Mouse (Mus musculus): Measurements from ENCODE around the gene Car12.

Gene Car12

DNA sequence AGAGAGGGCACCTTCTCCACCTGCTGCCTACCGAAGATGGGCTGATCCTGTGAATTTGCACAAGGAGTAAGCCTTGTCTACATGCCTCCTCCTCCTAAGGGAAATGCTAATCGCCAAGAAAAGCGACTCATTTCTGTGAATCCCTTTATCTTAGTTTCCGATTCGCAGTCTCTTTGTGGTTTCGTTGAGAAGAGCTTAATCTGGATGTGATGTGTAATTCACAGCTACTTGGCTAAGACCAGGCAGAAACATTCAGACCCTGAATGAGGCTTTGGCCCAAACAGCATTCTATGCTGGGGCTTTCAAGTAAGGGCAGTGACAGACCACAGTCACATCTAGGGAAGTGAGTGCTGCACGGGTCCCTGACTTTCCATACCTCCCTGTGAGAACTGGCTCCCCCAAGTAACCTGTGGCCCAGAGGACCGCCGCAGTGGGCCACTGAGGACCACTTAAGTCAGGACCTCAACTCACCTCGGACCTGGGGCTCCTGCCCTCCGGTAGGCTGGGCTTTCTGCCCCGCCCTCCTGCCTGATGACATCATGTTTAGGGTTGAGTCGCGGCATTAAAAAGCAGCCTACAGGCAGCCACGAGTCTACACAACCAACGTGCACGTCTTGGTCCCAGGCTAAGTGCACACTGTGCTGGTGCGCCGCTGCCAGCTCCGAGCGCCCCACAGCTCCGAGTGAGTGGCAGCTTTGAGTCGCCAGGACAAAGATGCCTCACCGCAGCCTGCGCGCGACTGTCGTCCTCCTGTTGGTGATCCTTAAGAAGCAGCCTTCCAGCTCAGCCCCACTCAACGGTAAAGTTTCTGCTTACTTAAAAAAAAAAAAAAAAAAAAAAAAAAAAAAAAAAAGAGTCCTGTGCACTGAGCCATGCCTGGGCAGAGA, at the start of gene Car12:
Gene Car12 (plus strand): TSS at position 552 of the 887 bp plus-strand sequence.
- DNase-seq = peak; percentile 67

DNA sequence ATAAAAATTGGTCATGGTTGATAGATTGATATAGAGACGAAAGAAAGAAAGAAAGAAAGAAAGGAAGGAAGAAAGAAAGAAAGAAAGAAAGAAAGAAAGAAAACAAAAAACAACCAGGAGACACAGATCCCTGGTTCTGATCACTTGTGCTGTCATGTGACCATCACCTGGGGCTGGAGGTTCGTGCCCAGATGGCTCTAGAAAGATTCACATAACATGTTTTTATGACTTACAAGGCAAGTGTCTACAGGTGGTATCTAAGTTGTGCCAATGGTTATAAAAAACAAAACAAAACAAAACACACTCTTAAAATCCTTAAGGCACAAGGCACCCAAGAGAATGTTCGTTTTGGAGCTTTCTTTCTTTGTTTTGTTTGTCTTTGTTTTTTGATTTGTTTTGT, 49.7 kb upstream of the Car12 start:
- DNase-seq = no peak

GRCm38 (mm10) chr9:66664561-66664960, 48.9 kb upstream of the Car12 start:
- DNase-seq = no peak

- DNase-seq = no peak
Measured at GRCm38 (mm10) chr9:66666153-66666552, 47.3 kb upstream of the Car12 start.

- DNase-seq = no peak
Measured at GRCm38 (mm10) chr9:66667046-66667445, 46.4 kb upstream of the Car12 start.

DNA sequence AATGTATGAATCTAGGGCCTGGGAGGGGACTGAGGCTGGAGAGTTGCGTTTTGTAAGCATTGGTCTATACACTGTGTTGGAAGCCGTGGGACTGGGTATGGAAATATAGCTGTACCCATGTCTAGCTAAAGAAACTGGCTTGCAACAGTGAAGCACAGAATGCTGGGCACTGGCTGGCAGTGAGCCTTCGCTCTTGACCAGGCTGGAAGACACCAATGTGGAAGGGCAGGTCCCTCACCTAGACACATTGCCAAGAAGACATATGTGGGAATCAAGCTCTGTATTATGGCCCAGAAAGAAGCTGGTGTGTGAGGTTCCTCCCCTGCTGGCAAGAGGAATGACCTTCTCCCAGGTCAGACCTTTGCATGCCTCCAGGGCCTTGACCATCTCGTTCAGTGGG, 45.6 kb upstream of the Car12 start:
- no peak for DNase-seq

GRCm38 (mm10) chr9:66669561-66670078, 43.9 kb upstream of the Car12 start:
- DNase-seq = no peak

DNA sequence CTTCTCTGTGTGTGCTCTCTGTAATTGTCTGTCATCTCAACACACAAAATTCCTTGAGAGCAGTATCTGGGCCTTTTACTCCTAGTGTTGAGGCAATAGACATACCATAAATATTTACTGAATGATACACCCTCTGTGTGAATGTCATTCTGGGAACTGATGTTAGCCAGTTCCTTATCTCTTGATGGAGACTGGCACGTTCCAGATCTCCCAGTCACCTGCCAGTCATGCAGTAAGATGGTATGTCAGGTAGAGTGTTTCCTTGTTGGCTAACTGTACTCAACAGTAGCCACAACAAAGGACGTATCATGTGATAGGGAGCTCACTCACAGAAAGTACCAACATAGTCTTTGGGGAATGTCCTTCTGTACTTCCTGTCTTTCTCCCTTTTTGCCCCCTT, 39.7 kb upstream of the Car12 start:
- DNase-seq = no peak

- DNase-seq = no peak
Measured at GRCm38 (mm10) chr9:66675566-66675965, 37.9 kb upstream of the Car12 start.

DNA sequence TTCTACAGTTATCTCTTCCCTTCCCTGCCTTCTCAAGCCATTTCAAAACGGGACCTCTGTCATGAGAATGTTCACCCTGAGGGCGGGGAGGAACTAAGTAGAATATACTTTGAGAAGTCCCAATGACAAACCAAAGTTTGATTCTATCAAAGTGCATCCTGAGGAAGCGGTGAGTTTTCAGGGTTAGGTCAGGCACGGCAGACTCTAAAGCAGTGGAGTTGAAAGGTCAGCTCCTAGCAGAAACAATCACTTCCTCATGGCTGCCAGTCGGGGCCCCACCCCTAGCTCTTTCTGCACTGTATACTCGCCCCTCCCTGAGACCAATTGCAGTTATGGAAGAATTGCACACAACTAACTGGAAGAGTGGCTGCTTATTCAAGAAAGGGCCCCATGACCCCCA, 33.4 kb upstream of the Car12 start:
- no peak for DNase-seq

GRCm38 (mm10) chr9:66682822-66683221, 30.7 kb upstream of the Car12 start:
- no peak for DNase-seq

- no peak for DNase-seq
Measured at GRCm38 (mm10) chr9:66685730-66686129, 27.8 kb upstream of the Car12 start.

DNA sequence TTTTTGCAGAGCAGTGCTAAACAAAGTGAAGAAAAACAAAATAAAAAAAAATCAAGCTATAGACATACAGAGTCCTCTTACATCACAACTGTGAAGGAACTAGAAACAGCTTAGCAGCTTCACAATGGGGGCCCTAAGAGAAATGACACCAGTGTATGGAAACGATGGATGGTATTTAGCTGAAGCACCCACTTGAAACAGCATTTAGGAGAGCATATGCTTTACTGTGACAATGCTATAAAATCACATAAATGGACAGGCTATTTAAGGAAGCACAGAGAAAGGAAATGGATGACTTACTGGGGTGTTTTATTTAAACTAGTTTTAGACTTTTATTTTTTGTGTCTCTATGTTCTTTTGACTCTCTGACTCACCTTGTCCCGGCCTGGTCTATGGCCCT, 25.8 kb upstream of the Car12 start:
- DNase-seq = no peak

DNA sequence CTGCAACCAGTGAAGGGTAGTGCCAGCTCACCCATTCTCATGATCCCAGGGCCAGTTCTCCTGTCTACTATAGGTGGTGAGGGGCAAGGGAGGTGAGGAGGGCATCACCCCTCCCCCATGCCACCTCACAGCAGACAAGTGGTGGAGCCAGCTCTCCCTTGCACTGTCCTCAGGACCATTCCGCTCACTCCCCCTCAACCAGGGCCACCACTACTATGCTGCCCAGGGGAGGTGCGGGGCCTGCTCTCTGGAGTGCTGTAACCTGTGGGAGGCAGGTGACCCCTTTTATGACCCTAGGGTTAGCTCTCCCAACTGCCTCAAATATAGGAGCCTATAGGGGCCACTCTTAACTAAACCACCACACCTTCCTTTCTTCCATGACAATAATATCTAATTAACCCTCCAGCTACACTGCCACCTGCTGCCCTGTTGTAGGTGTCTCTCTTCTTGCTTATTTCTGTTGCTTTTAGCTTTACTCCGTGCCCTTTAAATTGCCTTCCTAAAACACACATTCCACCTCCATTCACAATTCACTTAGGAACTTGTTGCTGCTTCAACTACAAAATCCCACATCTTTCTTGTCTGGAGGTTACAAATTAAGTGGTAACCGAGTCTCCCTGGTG, 21.7 kb upstream of the Car12 start:
- DNase-seq = no peak

DNA sequence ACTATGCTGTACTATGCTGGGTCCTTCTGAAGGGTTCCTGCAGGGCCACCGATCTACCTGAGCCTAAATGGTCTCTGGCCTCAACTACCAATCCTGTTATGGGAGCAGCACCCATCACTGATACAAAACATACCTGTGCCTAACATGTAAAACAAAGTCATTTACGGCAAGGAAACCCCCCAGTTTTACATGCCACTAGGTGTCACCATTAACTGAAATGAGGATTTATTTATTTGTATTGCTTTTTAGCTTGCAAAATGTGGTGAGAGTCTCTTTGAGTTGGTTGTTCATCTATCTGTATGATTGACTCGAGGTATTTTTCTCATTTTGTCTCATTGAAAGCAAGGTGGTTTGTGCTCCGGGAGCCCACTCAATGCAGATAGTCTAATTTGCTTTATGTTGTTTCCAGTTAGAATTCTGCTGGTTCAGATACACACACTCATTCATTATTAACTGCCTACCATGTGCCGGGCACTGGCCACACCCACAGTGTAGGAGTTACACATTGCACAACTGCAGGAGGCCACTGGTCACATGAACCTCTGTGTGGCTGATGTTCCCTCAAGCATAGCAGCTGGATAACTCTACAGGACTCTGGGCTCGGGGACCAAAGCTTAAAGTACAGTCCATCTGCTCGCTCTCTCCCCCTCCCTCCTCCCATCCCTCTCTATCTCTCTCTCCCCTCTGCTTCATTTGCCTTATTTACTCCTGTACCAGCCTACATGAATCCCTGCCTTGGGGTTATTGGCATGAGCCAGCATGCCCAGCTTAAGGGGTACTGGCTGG, 15.9 kb upstream of the Car12 start:
- peak; percentile 96 for DNase-seq

- DNase-seq = no peak
Measured at GRCm38 (mm10) chr9:66699748-66700147, 13.7 kb upstream of the Car12 start.

GRCm38 (mm10) chr9:66703002-66703401, 10.5 kb upstream of the Car12 start:
- DNase-seq = no peak

DNA sequence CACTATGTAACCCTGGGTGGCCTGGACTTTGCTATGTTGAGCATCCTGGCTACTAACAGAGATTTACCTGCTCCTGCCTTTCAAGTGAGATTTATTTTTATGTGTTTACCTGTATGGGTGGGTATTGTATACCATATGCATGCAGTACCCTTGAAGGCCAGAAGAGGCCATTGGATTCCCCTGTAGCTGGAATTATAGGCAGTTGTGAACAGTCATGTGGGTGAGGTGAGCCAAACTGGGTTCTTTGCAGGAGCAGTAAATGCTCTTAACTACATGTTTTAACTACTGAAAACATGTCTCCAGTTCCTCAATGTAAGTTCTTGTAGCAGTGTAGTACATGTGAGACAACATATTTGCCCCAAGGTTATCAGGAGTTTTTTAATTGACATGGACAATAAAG, 8.1 kb upstream of the Car12 start:
- DNase-seq = no peak

- peak; percentile 70 for DNase-seq
Measured at GRCm38 (mm10) chr9:66705766-66706165, 7.7 kb upstream of the Car12 start.

GRCm38 (mm10) chr9:66708054-66708772, 5.3 kb upstream of the Car12 start:
- DNase-seq = no peak

GRCm38 (mm10) chr9:66708816-66709555, 4.5 kb upstream of the Car12 start:
- DNase-seq = peak; percentile 63

DNA sequence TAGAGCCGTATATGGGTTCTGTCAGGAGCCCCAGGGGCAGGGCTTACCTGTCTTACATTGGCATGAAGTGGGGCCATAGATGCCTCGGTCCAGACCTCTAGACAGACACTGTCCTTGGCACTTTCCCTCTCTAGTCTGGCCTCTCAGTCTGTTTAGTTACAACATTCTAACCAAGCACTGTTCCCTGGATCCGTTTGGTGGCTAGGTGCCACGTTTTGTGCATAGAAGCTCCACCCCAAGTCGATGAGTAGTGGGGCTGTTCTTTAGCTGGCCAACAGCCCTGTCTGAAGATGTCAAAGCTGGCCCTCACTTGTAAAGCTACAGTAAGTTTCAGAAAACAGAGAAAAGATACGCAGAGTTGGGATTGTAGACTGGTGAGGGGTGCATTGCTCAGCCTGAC, 2.9 kb upstream of the Car12 start:
- DNase-seq = no peak

Data from kidney, adult 11 months (tissue).